Mouse (Mus musculus) neural tube, embryonic 15.5 days (tissue): ENCODE measurements around the gene Gm12248. TPM values are rescaled to one million over a fixed set of nuclear protein-coding genes. Genes with fewer than 3 reads are reported as not detected.
"Not testable (repeated sequence)": the region's sequence is repeated elsewhere in the genome, so short reads cannot be mapped to it uniquely, and the experiment has no call there.

Experiments
- ATAC-seq: fragments of 200-750 bp; cut with Nextera tagmentation; 2 replicates; pipeline ENCODE4 v1.8.0; 2017; ENCODE audit warnings: mild to moderate bottlenecking, moderate TSS enrichment, moderate library complexity; ENCODE audit not compliant: low FRiP score
- H3K27ac ChIP-seq: fragments of 300-500 bp; sonication (generic); replicated peaks from 2 replicates; pipeline ENCODE4 v1.5.1; 2015; ENCODE audit warnings: mild to moderate bottlenecking, inconsistent platforms
- H3K27me3 ChIP-seq: fragments of 300-500 bp; sonication (generic); replicated peaks from 2 replicates; pipeline ENCODE4 v1.6.1; 2015; ENCODE audit warnings: inconsistent platforms
- H3K36me3 ChIP-seq: fragments of 300-500 bp; sonication (generic); 2 replicates; pipeline ENCODE4 v1.6.1; 2015; ENCODE audit warnings: inconsistent platforms
- H3K4me1 ChIP-seq: fragments of 300-500 bp; sonication (generic); 2 replicates; pipeline ENCODE4 v1.6.1; 2015; ENCODE audit warnings: inconsistent platforms
- H3K4me2 ChIP-seq: fragments of 300-500 bp; sonication (generic); 2 replicates; pipeline ENCODE4 v1.6.1; 2015; ENCODE audit warnings: inconsistent platforms, mild to moderate bottlenecking, moderate library complexity
- H3K4me3 ChIP-seq: fragments of 300-500 bp; sonication (generic); replicated peaks from 2 replicates; pipeline ENCODE4 v1.5.1; 2015; ENCODE audit warnings: mild to moderate bottlenecking, inconsistent platforms
- H3K9ac ChIP-seq: fragments of 300-500 bp; sonication (generic); replicated peaks from 2 replicates; pipeline ENCODE4 v1.6.1; 2015; ENCODE audit warnings: mild to moderate bottlenecking, inconsistent platforms
- H3K9me3 ChIP-seq: fragments of 300-500 bp; sonication (generic); replicated peaks from 2 replicates; pipeline ENCODE4 v1.6.1; 2016; ENCODE audit warnings: inconsistent platforms
- WGBS: fragments of 180-500 bp; shearing (Covaris S2); methylation state at CpG from one replicate; pipeline ENCODE4 v1.1.7; 2015; ENCODE audit warnings: mixed read lengths; 5-methylcytosine and 5-hydroxymethylcytosine counted together
- polyA plus RNA-seq: library from polyadenylated mRNA; unstranded; fragments of >200 nt; fragmentation: Nextera tagmentation; extraction: Ambion mirVana; gene quantifications from 2 replicates; pipeline ENCODE4 v1.2.1, GENCODE M21; 2015

Gm12248 gene
- polyA plus RNA-seq, 1 experiment from 2014 or later: not detected

- Histone ChIP-seq H3K36me3 (peaks cover 15% of the 10 kb centered on the region), H3K27ac (no peak overlapping the region)
- WGBS: 89% methylated on average over 4 of the region's 4 CpGs
Observed at GRCm38 (mm10) chr11:58065025-58065424, 27.9 kb downstream of the Gm12248 start.

GRCm38 (mm10) chr11:58062586-58062985, 30.3 kb downstream of the Gm12248 start:
- Histone ChIP-seq H3K9me3 (no peaks in the 10 kb centered on the region), H3K4me2 (no peak overlapping the region), H3K4me1 (no peaks in the 10 kb centered on the region), H3K36me3 (peaks cover 35% of the 10 kb centered on the region), H3K9ac (no peak overlapping the region), H3K4me3 (no peak overlapping the region), H3K27me3 (no peaks in the 10 kb centered on the region), H3K27ac (no peak overlapping the region)
- ATAC-seq: no peak
- 89% methylated on average over 4 of the region's 4 CpGs for WGBS

More at GRCm38 (mm10) chr11:58065025-58065424, 27.9 kb downstream of the Gm12248 start:
- ATAC-seq: no peak
- no peaks in the 10 kb centered on the region for H3K9me3 ChIP-seq
- no peaks in the 10 kb centered on the region for H3K4me1 ChIP-seq
- H3K4me2 ChIP-seq: no peak overlapping the region
- no peaks in the 10 kb centered on the region for H3K27me3 ChIP-seq
- H3K4me3 ChIP-seq: no peak overlapping the region
- H3K9ac ChIP-seq: no peak overlapping the region

GRCm38 (mm10) chr11:58061218-58061617, 31.7 kb downstream of the Gm12248 start:
- not testable (repeated sequence) for H3K4me3 ChIP-seq, ATAC-seq, H3K9ac ChIP-seq, H3K4me2 ChIP-seq, H3K27me3 ChIP-seq, H3K27ac ChIP-seq, H3K9me3 ChIP-seq, H3K4me1 ChIP-seq
- H3K36me3 ChIP-seq: peaks cover 46% of the 10 kb centered on the region
- 93% methylated on average over 4 of the region's 4 CpGs for WGBS

- 94% methylated on average over 7 of the region's 7 CpGs for WGBS
- not testable (repeated sequence) for ATAC-seq, H3K4me1 ChIP-seq, H3K27ac ChIP-seq, H3K9me3 ChIP-seq, H3K27me3 ChIP-seq, H3K9ac ChIP-seq, H3K4me3 ChIP-seq, H3K4me2 ChIP-seq
- peaks cover 58% of the 10 kb centered on the region for H3K36me3 ChIP-seq
Observed at GRCm38 (mm10) chr11:58059752-58060151, 33.2 kb downstream of the Gm12248 start.

GRCm38 (mm10) chr11:58057455-58057854, 35.5 kb downstream of the Gm12248 start:
- H3K9ac ChIP-seq: no peak overlapping the region
- no peak overlapping the region for H3K27ac ChIP-seq
- no peak overlapping the region for H3K4me3 ChIP-seq
- peaks cover 78% of the 10 kb centered on the region for H3K36me3 ChIP-seq
- WGBS: 49% methylated on average over 6 of the region's 6 CpGs
- no peak for ATAC-seq
- no peaks in the 10 kb centered on the region for H3K27me3 ChIP-seq
- H3K9me3 ChIP-seq: no peaks in the 10 kb centered on the region
- no peak overlapping the region for H3K4me2 ChIP-seq
- H3K4me1 ChIP-seq: no peaks in the 10 kb centered on the region

- H3K9me3 ChIP-seq: no peaks in the 10 kb centered on the region
- H3K27ac ChIP-seq: no peak overlapping the region
- no peak overlapping the region for H3K9ac ChIP-seq
- no peak overlapping the region for H3K4me3 ChIP-seq
- H3K4me1 ChIP-seq: no peaks in the 10 kb centered on the region
- peaks cover 58% of the 10 kb centered on the region for H3K36me3 ChIP-seq
- ATAC-seq: no peak
- H3K4me2 ChIP-seq: no peak overlapping the region
- H3K27me3 ChIP-seq: no peaks in the 10 kb centered on the region
- 88% methylated on average over 4 of the region's 4 CpGs for WGBS
Observed at GRCm38 (mm10) chr11:58046438-58046837, 46.5 kb downstream of the Gm12248 start.

GRCm38 (mm10) chr11:58042861-58043431, 50.0 kb downstream of the Gm12248 start:
- no peak overlapping the region for H3K4me2 ChIP-seq
- WGBS: 90% methylated on average over 5 of the region's 5 CpGs
- 0 out of 2 replicates have a peak, but pooled peaks cover 7% of the 10 kb centered on the region for H3K4me1 ChIP-seq
- H3K27me3 ChIP-seq: no peaks in the 10 kb centered on the region
- no peak overlapping the region for H3K27ac ChIP-seq
- no peak overlapping the region for H3K9ac ChIP-seq
- peaks cover 28% of the 10 kb centered on the region for H3K36me3 ChIP-seq
- no peak overlapping the region for H3K4me3 ChIP-seq
- no peaks in the 10 kb centered on the region for H3K9me3 ChIP-seq
- no peak for ATAC-seq

GRCm38 (mm10) chr11:58039027-58039426, 53.9 kb downstream of the Gm12248 start:
- Histone ChIP-seq H3K9me3 (no peaks in the 10 kb centered on the region), H3K9ac (no peak overlapping the region), H3K4me1 (peaks cover 7% of the 10 kb centered on the region; the same call in 1 of the 2 replicates), H3K27me3 (no peaks in the 10 kb centered on the region), H3K27ac (no peak overlapping the region), H3K4me3 (no peak overlapping the region), H3K36me3 (peaks cover 12% of the 10 kb centered on the region), H3K4me2 (no peak overlapping the region)
- no peak for ATAC-seq
- WGBS: 85% methylated on average over 1 of the region's 1 CpGs

GRCm38 (mm10) chr11:58033635-58034034, 59.3 kb downstream of the Gm12248 start:
- ATAC-seq: no peak
- WGBS: 74% methylated on average over 3 of the region's 3 CpGs
- H3K27ac ChIP-seq: no peak overlapping the region

GRCm38 (mm10) chr11:58031176-58031575, 61.8 kb downstream of the Gm12248 start:
- H3K4me3 ChIP-seq: no peak overlapping the region

More at GRCm38 (mm10) chr11:58033635-58034034, 59.3 kb downstream of the Gm12248 start:
- no peaks in the 10 kb centered on the region for H3K36me3 ChIP-seq
- no peak overlapping the region for H3K4me3 ChIP-seq
- H3K27me3 ChIP-seq: no peaks in the 10 kb centered on the region
- peaks cover 9% of the 10 kb centered on the region; the same call in 1 of the 2 replicates for H3K4me1 ChIP-seq
- no peak overlapping the region for H3K9ac ChIP-seq
- no peak overlapping the region for H3K4me2 ChIP-seq
- no peaks in the 10 kb centered on the region for H3K9me3 ChIP-seq

GRCm38 (mm10) chr11:58029869-58030268, 63.1 kb downstream of the Gm12248 start:
- no peak overlapping the region for H3K9ac ChIP-seq
- no peak overlapping the region for H3K4me3 ChIP-seq
- H3K27me3 ChIP-seq: no peaks in the 10 kb centered on the region
- no peak overlapping the region for H3K4me2 ChIP-seq
- H3K27ac ChIP-seq: no peak overlapping the region
- H3K36me3 ChIP-seq: no peaks in the 10 kb centered on the region
- no peak for ATAC-seq
- no peaks in the 10 kb centered on the region for H3K9me3 ChIP-seq
- WGBS: 92% methylated on average over 2 of the region's 2 CpGs
- H3K4me1 ChIP-seq: peaks cover 17% of the 10 kb centered on the region; the same call in 1 of the 2 replicates

More at GRCm38 (mm10) chr11:58031176-58031575, 61.8 kb downstream of the Gm12248 start:
- H3K27ac ChIP-seq: no peak overlapping the region
- no peak overlapping the region for H3K4me2 ChIP-seq
- no peaks in the 10 kb centered on the region for H3K36me3 ChIP-seq
- H3K4me1 ChIP-seq: peaks cover 17% of the 10 kb centered on the region; the same call in 1 of the 2 replicates
- no peaks in the 10 kb centered on the region for H3K9me3 ChIP-seq
- 77% methylated on average over 6 of the region's 6 CpGs for WGBS
- no peak for ATAC-seq
- H3K27me3 ChIP-seq: no peaks in the 10 kb centered on the region
- H3K9ac ChIP-seq: no peak overlapping the region

GRCm38 (mm10) chr11:58028981-58029380, 64.0 kb downstream of the Gm12248 start:
- Histone ChIP-seq H3K9ac (no peak overlapping the region), H3K27me3 (no peaks in the 10 kb centered on the region), H3K9me3 (no peaks in the 10 kb centered on the region), H3K4me1 (peaks cover 21% of the 10 kb centered on the region), H3K4me2 (no peak overlapping the region), H3K4me3 (no peak overlapping the region), H3K36me3 (no peaks in the 10 kb centered on the region), H3K27ac (no peak overlapping the region)
- no peak for ATAC-seq
- 79% methylated on average over 1 of the region's 1 CpGs for WGBS
